Mouse (Mus musculus): ENCODE measurements around the gene Lrfn3.

DNA sequence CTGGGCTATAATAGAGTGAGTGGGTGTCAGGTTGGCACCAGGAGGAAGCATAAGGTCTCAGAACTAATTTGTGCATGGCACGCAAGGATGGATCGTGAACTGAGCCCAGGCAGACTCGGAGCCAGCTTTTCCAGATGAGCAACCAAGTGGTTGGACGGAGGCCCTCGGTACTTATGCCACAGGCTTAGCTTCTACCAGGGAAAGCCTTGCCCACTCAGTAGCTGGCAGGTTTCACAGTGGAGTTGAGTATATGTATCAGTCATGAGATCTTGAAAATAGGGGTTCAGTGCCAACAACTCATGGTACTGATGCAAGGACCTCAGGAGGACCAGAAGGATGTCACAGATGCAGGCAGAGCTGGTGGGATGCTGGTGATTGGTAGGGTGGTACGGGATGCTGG lies 26.9 kb downstream of the Lrfn3 start:
- TF ChIP-seq CTCF (IDR thresholded peaks at IDR 0.05; ENCODE audit: control insufficient read depth, insufficient read depth, insufficient read length) = no peak
- no peak for TF ChIP-seq MAX (IDR thresholded peaks at IDR 0.05)
- no peak for TF ChIP-seq USF1 (IDR thresholded peaks at IDR 0.05; ENCODE audit: low read depth)
- no peak for TF ChIP-seq CEBPB (IDR thresholded peaks at IDR 0.05; ENCODE audit: low read depth)
